Mouse (Mus musculus) retina, adult 2 months (tissue): ENCODE results near the gene Ctdnep1.

ENCODE experiments used
- DNase-seq: peaks from one replicate; pipeline ENCODE4 v3.0.0-alpha.2; 2012; ENCODE audit warnings: low read depth, low spot score

The Ctdnep1 gene

DNA sequence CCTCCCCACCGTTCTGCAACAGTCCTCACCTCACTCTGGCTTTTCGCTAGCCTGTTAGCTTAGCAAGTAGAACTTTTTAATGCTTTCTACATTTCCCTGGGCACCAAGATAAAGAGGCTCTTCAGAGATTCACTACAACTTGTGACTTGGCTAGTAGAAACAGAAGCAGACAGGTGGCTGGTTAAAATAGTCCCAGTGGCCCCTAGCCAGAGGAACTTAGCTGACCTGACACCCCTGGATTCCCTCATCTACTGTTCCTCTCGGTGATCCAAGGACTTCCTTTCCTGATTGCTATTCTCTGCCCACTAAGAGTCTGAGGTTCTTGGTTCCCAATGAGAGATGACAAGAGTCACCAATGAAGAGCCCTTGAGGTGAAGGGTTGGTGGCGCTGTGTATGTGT lies 2.4 kb downstream of the Ctdnep1 start:
- no peak for DNase-seq

DNA sequence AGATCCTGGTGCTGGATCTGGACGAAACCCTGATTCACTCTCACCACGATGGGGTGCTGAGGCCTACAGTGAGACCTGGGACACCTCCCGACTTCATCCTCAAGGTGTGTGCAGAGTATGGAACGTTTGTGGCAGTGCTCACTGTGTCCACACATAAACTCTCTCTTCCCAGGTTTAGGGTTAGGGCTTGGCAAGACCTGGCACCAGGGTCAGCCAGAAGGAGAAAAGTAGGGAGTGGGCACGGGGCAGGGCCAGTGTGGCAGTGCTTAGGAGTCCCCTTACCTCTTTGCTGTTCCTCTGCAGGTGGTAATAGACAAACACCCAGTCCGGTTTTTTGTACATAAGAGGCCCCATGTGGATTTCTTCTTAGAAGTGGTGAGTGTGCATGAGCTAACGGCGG lies 3.5 kb downstream of the Ctdnep1 start:
- DNase-seq, result no peak

DNA sequence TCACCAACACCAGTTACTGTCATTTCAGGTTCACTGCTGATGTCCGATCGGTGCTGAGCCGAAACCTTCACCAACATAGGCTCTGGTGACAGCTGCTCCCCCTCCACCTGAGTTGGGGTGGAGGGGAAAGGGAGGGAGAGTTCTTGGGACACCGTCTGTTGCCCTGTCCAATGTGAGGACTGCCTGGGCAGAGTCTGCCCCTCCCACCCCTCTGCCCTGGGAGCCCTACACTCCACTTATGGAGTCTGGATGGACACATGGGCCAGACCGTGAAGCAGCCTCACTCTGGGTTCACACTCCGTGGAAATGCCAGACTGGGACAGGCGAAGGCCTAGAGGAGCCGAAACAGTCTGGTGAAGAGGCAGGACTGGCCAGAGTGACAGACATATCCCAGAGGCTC lies 9.0 kb downstream of the Ctdnep1 start:
- DNase-seq, result no peak

DNA sequence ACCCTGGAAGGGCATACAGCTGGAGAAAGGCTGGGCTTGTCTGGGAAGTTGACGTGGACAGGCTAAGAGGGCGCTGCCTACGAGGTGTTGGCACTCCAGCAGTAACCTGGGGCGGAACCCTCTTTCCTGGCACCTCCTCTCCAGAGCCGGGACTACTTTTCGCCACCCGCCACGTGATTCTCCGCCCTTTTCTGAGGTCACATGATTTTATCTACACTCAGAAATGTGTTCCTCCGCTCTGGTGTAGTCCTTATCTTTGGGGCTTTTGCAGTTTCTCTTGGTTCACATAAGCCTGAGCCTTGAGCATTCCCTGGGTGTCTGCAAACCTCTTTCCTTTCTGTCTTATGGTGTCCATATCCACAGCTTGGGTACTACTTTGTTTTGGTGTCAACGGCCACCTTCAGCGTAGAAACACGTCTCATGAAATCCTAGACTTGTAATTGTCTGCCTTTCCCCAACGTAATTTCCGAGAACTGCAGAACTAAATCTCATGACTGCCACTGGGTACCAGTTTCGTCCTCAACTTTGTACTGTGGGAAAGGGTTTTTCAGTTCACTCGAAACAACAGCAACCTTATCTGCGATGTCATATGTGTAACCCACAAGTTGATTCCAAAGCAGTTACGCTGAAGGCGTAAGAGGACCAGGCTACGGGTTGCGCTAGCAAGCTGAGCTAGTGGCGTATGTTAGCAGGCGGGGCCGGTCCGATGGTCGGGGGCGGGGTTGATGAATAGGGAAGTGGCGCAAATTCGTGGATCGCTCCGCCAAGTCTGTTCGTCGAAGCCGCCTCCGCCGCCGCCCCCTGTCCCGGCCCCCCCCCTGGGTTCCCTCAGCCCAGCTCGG lies 10.1 kb downstream of the Ctdnep1 start, which contains the start of gene Gabarap:
Gene Gabarap, plus strand, starts transcription at position 294 of the 842 bp plus-strand sequence.
- DNase-seq, result peak; percentile 87

DNA sequence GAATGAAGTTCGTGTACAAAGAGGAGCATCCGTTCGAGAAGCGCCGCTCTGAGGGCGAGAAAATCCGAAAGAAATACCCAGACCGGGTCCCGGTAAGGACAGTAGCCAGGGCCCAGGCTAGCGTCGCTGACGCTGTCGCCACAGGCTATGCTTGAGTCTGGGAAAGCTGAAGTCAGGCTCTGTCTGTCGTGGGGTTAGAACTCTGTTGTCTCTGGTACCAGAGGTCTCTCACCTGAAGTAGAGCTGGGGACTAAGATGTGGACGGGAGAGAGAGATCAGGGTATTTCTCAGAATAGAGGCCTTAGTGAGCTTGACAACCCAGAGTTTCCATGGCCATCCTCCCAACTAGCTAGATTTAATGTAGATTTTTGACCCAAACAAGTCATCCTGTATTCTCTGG lies 10.8 kb downstream of the Ctdnep1 start:
- DNase-seq, result no peak

DNA sequence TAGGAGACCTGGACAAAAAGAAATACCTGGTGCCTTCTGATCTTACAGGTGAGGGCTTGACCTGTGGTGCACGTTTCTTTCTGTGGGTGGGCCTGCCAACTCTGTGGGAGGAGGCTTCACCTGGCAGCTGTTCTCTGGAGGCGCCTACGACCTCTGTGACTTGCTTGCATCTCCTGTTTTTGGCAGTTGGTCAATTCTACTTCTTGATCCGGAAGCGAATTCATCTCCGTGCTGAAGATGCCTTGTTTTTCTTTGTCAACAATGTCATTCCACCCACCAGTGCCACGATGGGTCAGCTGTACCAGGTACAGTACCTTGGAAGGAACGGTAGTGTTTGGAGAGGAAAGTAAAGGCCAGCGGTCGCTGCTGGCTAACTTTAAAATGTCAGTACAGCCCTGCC lies 11.4 kb downstream of the Ctdnep1 start:
- DNase-seq, result no peak

DNA sequence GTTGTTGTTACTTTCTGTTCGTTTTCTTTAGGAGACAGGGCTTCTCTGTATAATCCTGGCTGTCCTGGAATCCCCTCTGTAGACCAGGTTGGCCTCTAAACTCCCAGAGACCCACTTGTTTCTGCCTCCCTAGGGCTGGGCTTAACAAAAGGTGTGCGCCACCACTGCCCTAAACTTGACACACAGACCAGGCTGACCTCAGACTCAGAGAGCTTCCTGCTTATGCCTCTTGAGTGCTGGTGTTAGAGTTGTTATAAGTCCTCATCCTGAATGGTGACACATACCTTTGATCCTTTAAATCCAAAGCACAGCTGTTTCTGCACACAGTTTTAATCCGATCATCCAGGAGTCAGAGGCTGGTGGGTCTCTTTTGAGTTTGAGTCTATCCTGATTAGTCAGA lies 12.0 kb downstream of the Ctdnep1 start:
- DNase-seq, result no peak

DNA sequence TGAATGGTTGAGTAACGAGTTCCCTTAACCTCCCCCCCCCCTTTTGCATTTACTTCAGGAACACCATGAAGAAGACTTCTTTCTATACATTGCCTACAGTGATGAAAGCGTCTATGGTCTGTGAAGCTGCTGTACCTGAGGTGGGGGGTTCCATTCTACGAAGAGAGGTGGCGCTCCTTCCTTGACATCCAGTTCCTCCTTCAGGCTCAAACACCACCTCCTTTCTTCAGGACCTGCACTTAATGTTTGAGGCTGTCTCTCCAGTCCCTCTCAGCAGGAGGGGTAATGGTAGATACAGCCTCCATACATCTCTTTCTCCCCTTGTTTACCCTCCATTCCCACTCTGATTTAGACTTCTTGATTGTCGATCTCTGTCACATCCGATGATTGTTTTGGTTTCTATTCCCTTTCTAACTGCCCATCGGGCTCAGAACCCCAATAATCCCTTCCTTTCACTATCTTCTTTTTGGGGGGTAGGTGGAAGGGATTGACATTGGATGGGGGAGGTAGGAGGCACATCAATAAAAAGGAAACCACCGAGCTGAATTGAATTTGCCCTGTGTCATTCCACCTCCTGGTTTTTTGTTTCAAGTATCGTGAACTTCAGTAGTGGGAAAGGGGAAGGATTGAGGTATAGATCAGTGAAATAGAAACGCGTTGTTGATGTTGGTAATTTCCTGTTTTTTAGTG lies 13.6 kb downstream of the Ctdnep1 start:
- no peak for DNase-seq

DNA sequence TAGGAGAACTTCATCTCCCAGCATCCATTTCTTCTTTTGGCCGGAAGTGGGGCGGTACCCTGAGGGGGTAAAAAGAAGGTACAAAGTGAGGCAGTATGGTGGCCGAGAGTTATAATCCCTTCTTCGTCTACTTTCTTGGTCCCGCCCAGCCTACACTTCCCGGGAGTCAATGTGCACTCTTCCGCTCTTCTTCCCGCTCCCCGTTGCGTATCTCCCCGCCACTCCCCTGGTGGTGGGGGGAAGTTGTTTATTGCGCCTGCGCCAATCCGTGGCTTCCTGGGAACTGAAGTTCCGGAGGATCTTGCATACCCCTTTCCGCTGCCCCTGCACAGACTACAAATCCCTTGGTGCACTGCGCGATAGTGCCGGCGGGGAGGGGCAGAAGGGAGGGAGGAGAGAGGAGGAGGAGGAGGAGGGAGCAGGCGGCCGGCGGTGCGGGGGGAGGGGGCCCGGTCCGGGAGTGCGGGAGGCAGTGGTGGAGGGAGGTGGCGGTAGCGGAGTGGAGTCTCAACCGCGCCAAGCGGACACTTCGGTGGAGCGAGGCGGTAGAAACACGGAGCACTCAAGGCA lies 14.5 kb downstream of the Ctdnep1 start, which contains the start of gene Phf23:
Gene Phf23, plus strand, starts transcription at position 387 of the 570 bp plus-strand sequence.
- DNase-seq, result peak; percentile 98

DNA sequence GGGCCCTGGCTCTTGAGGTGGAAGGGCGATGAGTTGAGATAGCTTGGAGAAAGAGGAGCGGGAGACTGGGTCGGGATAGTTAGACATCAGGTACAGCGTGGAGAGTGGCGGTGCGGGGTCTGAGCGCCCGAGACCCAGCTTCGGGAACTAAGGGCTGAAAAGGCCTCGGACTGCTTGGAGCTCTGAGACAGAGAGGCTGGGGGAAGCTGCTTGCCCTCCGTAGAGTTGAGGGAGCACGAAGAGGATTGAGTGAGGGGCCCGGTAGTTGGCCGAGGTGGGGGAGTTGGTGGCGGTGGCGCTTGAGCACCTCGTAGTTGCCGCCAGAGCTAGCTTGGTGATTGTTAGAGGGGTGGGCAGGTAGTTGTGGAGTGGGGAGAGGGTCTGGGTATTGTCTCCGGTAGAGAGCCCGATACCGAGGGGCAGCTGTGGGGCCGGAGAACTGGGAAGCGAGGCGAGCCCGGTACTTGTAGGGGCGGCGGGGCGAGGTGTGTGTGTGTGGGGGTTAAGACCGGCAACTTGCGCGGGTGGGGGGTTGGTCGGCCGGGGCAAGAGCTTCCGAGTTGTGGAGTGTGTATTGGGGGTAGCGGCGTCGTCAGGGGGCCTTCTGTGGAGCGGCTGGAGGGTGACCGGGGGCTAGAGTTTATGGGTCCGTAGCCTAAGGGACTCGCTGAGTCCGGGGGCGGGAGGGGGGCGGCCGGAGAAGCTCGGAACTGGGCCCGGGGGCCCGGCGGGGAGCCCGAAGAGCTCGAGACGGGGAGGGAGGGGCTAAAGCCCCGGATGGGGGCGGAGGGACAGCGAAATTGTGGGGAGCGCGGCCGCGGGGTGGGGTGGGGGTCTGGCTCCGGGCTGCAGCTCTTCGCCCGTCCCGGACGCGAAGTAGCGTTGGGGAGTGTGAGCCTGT lies 15.5 kb downstream of the Ctdnep1 start:
- DNase-seq, result no peak

DNA sequence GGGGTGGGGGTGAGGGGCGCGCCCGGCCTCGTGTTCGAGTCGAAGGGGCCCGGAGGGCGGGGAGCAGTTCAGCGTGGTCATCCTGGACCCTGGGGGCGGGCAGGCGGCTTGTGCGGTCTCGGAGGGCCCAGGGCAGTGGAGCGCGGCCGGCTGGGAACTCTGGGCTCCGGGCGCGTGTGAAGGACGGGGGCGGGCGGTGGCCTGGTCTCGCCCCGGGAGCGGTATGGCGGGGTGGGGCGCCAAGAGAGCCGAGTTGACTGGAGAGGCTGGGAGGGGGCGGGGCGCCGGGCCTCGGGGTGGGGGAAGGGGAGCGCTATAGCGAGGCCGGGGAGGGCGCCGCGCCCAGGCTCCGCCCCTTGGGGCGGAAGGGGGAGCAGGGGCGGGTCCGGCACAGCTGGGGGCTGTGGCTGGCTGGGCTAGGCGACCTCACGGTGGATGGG lies 16.1 kb downstream of the Ctdnep1 start:
- DNase-seq, result no peak

DNA sequence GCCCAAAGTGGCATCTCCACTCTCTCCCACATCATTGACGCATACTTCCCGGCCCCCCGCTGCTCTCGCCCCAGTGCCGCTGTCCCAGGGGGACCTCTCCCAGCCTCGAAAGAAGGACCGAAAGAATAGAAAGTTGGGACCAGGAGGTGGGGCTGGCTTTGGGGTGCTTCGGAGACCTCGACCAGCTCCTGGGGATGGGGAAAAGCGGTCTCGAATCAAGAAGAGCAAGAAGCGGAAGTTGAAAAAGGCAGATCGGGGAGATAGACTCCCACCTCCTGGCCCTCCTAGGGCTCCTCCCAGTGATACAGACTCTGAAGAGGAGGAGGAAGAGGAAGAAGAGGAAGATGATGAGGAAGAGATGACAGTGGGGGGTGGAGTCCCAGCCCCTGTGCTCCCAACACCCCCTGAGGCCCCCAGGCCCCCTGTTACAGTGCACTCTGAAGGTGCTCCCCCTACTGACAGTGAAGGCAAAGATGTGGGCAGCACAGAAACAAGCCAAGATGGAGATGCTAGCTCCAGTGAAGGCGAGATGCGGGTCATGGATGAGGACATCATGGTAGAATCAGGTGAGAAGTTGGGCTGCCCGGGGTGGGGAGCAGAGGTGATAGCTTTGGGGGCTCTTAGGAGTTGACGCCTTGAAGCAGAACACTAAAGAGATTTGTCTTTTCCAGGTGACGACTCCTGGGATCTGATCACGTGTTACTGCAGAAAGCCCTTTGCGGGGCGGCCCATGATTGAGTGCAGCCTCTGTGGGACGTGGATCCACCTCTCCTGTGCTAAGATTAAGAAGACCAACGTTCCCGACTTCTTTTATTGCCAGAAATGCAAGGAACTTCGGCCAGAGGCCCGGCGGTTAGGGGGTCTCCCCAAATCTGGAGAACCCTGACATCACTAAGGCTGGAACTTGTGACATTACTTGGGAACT lies 17.9 kb downstream of the Ctdnep1 start:
- no peak for DNase-seq

DNA sequence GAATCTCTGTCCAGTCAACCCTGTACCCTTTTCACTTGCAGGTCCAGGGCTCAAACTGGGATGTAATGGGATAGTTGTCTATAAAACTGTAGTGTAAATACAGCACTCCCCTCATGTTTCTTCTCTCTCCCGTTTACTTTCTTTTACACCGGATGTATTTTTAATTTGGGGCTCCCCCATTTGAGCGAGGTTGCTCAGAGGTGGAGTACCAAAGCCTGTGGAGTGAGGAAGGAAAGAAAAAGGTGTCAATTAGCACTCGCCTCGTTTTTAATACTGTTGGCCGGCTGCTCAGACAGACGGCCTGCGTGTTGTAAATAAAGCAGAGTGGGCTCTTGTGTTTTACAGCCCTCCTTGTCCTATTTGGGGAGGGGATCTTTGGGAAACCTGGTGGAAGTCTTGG lies 18.7 kb downstream of the Ctdnep1 start:
- no peak for DNase-seq

DNA sequence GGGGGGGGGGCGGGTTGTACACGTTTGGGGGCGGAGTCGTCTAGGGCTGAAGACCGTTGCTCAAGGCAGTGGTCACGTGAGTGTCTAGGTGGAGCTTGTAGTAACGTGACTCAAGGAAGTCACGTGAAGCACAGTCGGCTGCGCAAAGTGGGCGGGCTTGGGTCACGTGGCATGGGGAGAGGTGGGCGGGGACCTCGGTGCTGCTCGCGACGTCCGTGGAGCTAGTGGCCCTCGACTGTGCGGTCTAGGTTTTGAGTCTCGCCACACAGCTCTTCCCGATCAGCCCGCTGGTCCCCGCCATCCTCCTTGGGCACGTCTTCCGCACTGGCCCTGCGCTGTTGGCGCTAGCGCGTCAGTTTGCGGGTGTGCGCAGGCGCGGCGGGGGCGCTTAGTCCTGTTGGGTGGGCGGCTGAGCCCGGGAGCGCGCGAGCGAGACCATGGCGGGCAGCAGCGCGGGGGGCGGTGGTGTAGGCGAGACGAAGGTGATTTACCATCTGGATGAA lies 19.5 kb downstream of the Ctdnep1 start, which contains the start of gene Dvl2:
Gene Dvl2, plus strand, starts transcription at position 200 of the 503 bp plus-strand sequence.
- peak; percentile 88 for DNase-seq

DNA sequence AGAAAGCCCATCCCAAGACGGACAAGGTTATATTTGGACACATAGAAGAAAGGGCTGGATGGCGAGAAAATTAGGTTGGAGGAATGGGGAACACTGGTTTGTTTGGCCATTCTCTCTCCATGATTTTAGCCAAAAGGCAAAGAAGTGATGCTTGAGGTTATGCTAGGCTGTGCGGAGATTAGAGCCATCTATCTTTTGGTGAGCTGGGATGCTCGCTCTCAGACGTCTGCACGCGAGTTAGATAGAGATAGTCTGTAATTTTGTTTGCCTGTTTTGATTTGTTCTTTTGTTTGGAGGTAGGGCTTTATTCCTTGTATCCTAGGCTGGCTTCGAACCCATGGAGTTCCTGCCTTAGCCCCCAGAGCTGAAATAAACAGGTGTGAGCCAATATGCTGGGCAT lies 20.2 kb downstream of the Ctdnep1 start:
- no peak for DNase-seq

DNA sequence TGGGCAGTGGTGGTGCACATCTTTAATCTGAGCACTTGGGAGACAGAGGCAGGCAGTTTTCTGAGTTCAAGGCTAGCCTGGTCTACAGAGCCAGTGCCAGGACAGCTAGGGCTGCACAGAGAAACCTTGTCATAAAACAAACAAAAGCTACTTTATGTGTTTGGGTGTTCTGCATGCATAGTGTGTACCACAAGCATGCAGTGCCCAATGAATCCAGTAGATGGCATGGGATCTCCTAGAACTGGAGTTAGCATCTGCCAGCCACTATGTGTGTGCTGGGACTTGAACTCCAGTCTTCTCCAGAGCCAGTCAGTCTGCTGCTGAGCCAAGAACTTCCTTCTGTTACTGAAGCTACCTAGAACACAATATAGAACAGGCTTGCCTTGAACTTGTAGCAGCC lies 20.9 kb downstream of the Ctdnep1 start:
- DNase-seq, result no peak

DNA sequence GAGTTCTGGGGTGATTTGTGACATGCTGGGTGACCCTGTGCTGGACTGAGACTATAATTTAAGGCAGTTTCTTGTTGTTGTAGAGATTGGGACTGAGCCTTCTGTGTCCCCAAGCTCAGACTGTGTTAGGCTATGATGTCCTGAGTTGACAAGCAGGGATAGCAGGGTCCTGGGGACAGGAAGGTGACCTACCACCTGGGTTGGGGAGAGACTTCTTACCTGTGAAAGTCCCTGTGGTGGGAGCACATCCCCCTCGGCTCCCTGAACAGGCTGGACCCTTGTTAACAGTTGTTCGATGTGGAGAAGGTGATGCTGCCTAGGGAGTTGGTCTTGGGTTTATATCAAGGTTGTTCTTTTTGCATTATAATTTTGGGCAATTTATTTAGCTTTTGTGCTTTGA lies 21.5 kb downstream of the Ctdnep1 start:
- DNase-seq, result no peak

DNA sequence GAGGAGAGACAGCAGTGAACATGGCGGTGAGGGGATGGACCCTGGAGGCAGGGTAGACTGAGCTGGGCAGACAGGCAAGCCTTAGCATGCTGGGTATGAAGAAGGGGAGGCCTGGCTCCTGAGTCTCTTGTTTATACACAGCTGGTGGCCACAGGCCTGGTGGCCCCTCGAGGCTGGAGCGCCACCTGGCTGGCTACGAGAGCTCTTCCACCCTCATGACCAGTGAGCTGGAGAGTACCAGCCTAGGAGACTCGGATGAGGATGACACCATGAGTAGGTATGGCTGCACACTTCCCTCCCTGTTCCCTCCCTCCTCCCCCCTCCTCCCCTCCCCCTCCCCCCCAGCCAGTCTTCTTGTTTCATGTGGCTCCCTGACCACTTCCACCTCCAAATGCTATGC lies 24.6 kb downstream of the Ctdnep1 start:
- DNase-seq, result no peak

DNA sequence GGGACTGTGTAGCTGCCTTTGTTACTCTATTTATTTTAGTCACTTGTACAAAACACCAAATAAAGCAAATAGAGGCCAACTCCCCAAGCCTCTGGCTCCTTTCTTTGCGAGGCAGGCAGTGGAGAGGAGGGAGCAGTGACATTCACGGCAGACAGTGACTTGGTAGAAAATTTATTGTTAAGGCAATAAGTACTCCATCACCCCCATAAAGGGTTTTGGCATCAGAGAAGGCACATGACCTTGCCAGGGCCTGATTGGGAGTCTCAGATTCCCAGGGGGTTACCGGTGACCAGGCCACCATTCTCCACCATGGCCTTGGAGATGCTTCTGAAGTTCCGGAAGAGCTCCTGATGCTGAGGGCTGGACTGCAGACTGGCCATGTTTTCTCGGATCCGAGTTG lies 29.1 kb downstream of the Ctdnep1 start:
- no peak for DNase-seq

DNA sequence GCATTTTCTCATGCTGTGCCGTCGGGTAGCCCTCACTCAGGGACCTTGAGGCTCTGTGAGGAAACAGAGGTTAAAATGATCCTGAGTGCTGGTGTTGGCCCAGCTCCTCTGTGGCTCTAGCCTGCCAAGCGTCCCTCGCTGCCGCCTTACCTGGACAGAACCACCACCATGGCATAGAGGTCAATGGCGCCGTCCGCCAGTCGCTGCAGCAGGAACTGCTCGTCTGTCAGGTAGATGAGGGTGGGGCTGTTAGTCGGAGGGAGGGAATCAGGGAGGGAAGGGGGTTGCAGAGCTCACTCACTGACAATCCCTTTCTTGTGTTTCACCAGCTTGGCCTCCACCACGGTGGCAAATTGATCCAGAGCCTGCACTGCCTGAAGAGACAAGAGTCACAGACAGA lies 29.6 kb downstream of the Ctdnep1 start:
- no peak for DNase-seq
